Mouse (Mus musculus) heart, adult 18-20 months (tissue): Measurements from ENCODE around the gene Lypd8. TPM values are rescaled to one million over a fixed set of nuclear protein-coding genes. Genes with fewer than 3 reads are reported as not detected.
"Not testable (repeated sequence)": the region's sequence is repeated elsewhere in the genome, so short reads cannot be mapped to it uniquely, and the experiment has no call there.

Experiments
- DNase-seq, 2 experiments: peaks; one replicate each; pipeline ENCODE4 v3.0.0; 2021 to 2022; ENCODE audit warnings: mixed read lengths in 1 of 2
- long read RNA-seq, 2 experiments: library from polyadenylated mRNA; stranded (forward); transcript quantifications; one replicate each; pipeline ENCODE4 v2.0.0; 2021
- total RNA-seq, 2 experiments: library from RNA; stranded (reverse); gene quantifications; 2 replicates each; pipeline ENCODE4 v1.2.3; 2021

The Lypd8 gene
- total RNA-seq: not detected
- long read RNA-seq, experiment 1: 0 reads
- long read RNA-seq, experiment 2: 0 reads

DNA sequence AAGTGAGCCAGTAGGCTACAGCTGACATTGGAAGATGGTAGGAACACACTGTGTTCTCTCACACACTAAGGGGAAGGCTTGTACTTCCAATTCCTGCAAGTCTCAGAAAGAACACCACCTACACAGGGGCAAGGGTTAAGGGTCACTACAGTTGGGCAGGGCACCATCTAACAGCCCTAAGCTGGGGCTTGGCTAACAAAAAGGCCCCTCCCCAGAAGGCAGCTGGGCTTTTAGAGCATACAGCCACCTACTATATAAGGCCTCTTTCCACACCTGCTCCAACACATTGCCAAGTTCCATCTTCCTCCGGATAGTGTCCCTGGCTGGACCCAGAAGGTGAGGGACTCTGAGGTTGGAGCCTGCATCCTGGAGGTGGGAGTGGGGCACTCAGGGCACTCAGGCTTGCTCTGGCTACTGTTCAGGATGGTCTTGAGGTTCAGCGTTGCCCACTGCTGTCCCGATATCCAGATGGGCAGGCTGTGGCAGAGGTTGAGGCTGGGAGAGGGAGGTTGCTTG is at the start of gene Lypd8:
Gene Lypd8, plus strand, starts transcription at position 281 of the 516 bp plus-strand sequence.
- no peak for DNase-seq

DNA sequence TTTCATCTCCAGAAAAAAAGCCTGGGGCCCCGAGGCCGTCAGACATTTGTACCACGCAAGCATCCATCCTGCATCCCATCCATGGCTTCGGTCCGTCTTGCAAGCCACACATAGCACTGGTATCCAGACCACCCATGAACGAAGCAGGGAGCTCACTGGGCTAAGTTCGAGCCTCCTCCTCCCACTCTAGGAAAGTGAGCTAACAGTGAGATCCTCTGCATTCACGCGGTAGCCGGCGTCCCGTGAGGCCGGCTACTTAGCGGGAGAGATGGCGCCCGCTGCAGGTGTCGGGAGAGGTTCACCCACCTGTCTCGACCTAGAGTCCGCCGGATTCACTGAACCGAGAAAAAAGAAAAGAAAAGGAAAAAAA is 49.0 kb upstream of the Lypd8 start:
- no peak for DNase-seq

DNA sequence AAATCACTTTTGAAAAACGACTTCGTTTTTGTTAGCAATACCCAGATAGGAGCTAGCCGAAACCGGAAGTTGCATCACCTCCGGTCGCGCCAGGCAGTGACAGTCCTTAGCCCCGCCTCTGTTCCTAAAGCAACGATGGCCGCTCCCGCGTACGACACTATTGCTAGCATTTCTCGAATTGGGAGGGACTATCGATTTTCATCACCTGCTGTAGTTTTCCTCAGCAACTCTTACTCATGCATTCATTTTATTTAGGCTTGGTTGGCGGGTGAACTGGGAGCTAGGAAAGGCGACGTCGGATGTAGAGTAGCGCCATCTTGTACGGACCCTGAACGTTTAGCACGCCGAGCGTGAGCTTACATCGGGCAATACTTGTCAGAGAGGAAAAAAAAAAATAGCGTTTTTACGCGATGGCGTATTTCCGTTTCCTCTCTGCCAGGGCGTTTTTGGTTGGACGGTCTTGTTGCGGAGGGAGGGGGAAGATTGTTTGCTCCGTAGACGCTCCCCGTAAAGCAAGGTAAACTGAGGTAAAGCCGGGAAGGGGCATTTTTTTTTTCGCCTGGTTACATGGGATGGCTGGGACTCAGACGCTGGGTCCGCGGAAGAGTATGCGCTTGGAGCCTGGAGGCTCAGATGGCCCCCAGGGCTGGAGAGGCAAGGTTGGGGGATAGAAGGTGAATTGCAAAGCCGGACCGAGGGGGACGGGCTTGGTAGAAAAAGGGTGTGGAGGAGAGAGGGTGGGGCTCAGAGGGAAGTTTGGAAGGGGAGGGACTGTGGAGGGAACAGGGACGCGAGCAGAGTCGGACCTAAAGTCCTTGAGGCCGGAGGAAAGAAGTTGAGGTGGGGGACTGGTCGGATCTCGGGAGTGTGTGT is 48.3 kb upstream of the Lypd8 start, which contains the start of the genes Zfp672 and Sh3bp5l:
Gene Zfp672, minus strand, starts transcription at position 64 of the 873 bp plus-strand sequence.
Gene Sh3bp5l, plus strand, starts transcription at position 449 of the 873 bp plus-strand sequence.
- DNase-seq: peak; percentile 95 to 96

DNA sequence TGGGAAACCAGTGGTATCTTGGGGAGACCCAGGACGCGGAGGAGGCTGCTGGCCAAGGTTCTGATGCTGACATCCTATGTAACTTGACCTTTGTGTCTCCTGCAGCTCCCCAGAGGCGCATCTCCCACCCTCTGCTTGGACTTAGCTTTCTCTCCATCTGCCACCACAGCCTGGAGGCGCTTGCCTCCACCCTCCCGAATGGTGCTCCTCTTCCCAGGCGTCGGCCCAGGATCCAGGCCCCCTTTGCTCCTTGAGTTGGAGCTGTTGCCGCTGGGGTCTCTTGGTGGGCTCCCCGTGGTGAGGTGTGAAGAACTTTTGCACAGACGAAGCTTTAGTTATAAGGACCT is 47.7 kb upstream of the Lypd8 start:
- no peak for DNase-seq

DNA sequence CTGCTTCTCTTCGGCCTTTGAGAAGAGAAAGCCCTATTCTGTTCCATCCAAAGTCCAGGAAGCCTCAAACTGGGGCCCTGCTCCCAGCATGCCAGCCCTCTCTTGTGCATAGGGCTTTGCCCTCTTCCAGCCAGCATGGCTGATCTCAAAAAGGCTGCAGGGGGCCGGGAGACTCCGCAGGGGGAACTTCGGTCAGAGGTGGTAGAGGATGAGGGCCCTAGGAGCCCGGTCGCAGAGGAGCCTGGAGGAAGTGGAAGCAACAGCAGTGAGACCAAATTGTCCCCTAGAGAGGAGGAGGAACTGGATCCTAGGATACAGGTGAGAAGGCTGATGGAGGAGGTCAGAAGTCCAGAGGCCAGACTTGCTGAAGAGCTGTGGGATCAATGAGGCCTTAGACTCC is 47.3 kb upstream of the Lypd8 start:
- DNase-seq: no peak

DNA sequence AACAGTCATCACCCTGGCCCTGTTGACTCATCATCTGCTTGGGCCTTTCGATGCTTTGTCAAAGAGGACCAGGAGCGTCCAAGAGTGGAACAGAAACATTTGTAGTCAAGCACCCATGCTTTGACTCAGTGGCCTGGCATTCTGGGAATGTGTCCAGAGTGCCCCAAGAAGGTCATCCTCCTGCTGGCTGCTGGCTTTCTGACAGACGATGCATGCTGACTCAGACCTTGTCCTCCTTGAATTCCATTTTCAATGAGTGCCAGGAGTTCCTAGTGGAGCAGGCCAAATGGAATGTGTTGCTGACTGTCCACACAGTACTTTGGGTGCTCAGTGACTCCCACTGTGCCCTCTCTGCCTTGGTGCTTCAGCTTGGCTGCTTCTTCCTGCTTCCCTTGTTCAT is 44.1 kb upstream of the Lypd8 start:
- peak; percentile 66 to 79 for DNase-seq

DNA sequence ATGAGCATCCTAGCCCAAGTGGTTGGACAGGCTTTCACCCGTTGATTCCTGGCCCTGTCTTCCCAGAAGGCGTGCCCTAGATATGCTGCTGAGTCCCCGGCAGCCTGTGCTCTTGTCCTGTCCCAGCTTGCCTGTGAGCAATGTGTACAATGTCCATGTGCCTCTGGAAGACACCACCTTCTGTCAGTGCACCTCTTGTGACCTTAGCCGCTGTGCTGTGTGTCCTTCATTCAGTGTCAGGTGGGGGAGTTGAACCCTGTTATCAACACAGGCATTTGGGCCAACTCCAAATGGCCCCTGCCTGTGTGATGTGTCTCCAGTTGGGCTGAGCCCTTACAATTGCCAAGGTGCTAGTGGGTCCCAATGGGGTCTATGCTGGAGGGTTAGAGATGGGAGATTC is 32.1 kb upstream of the Lypd8 start:
- DNase-seq: peak in 1 of 2 experiments; percentile 38

DNA sequence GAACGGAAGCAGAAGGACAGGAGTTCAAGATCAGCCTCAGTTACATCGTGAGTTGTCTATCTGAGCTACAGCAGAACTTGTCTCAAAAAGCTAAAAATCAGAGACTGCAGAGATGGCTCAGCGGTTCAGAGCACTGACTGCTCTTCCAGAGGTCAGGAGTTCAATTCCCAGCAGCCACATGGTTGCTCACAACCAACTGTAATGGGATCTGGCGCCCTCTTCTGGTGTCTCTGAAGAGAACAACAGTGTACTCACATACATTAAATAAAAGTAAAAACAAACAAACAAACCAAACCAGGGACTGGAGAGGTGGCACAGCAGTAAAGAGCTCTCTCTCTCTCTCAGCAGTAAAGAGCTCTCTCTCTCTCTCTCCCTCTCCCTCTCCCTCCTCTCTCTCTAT is 28.2 kb upstream of the Lypd8 start:
- no peak for DNase-seq

DNA sequence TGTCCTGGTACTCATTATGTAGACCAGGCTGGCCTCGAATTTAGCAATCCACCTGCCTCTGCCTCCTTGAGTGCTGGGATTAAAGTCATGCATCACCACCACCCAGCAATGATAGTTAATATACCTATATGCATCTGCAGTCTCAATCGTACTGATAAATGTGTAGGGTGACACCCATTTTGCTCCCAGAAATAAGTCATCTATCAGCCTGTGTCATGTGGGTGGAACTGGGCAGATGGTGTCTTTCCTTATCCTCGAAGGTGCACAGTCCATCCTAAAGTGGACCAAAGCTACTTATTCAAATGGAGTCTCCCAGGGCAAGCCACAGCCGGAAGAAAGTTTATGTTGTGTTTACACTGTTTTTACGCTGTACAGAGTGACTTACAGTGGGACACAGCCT is 27.7 kb upstream of the Lypd8 start:
- DNase-seq: no peak

DNA sequence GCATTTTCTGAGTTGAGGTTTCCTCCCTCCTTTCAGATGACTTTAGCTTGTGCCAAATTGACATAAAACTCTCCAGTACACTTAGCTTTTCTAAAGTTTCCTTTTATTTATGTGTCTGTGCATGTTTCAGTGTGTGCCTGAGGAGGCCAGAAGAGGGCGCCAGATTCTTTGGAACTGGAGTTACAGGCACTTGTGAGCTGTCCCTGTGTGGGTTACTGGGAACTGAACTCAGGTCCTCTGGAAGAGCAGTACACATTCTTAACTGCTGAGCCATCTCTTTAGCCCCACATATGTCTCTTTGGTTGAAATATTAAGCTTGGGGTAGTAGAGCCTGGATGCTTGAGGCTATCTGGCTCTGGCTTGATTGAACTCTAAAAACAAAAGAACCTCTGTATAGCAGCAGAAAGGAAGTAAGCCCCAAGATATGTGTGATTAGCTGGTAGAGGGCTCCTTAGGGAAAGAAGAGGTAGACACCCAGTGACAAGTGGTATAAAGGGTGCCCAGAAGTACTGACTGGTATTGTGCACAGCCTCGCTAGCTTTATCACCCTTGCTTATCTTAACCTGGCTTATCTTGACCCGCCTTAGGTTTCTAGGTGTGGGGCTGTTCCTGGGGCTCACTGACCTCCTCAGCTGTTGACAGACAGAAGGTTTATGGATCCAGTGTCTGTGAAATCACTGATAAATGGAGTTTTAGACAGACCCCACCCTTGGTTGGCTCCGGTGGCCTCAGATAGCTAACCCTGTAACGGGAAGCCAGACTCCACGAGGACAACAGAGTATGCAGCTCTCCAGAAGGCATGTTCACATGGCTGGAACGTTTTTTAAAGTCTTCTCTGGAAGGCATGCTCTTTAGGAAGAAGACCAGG is 25.9 kb upstream of the Lypd8 start:
- DNase-seq: no peak

DNA sequence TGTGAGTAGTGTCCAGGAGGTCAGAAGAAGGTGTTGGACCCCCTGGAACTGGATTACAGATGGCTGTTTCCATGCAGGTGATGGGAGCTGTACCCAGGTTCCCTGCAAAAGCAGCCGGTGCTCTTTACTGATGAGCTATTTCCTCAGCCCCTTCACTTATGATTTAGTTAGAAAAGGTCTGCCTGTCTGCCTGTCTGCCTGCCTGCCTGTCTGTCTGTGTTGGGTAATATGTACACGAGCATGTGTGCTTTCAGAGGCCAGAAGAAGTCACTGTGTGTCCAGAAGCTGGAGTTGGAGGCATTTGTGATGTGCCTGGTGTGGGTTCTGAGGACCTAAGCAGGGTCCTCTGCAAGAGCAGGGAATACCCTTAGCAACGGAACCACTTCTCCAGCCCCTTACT is 25.1 kb upstream of the Lypd8 start:
- no peak for DNase-seq

DNA sequence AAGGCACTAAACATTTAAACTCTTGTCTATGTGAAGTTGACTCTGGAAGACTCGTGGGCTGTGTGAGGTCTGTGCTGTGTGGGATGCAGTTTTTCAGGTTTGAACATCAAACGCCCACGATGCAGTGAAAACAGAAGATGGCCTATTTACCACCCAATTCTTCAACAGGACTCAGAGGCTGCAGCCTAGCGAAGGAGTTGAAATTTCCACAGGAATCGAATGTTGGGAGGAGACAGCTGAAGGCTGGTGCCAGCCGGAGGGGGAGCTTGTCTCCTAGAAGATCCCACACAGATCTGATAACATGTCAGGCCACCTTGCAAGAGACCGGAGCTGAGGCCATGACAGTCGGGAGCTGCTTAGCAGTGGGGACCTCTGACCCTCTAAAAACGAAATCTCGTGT is 24.4 kb upstream of the Lypd8 start:
- DNase-seq: no peak

DNA sequence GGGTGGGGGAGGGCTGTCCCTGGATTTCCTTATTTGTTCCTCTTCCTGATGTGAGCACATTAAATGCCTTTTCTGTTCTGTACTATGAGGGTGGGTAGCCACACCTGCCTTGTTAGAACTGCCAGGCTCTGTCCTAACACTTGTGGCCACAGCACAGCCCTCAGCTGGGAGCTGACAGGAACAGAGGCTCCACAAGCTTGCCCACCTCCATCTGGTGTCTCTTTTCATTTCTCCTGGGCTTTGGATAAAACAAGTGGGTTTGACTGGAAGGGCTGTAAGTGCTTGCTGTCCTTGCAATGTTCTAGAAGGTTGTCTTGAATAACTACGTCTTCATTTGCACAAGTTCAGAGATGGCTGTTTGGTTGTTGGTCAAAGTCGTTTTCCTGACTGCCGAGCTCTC is 23.9 kb upstream of the Lypd8 start:
- DNase-seq: no peak

DNA sequence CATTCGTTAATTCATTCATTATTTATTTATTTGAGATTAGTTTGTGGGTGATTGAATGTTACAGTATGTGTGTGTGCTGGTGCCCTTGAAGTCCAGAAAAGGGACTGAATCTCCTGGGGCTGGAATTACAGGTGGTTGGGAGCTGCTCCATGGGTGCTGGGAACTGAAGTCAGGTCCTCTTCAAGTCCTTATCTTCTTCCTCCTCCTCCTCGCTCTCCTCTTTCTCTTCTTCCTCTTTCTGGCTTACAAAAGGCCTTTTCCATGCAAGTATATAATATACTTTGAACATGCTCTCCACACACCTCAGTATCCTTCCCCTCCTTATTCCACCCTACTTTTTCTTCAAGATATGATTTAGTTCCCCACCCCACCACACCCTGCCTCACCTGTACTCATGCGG is 21.8 kb upstream of the Lypd8 start:
- no peak for DNase-seq

DNA sequence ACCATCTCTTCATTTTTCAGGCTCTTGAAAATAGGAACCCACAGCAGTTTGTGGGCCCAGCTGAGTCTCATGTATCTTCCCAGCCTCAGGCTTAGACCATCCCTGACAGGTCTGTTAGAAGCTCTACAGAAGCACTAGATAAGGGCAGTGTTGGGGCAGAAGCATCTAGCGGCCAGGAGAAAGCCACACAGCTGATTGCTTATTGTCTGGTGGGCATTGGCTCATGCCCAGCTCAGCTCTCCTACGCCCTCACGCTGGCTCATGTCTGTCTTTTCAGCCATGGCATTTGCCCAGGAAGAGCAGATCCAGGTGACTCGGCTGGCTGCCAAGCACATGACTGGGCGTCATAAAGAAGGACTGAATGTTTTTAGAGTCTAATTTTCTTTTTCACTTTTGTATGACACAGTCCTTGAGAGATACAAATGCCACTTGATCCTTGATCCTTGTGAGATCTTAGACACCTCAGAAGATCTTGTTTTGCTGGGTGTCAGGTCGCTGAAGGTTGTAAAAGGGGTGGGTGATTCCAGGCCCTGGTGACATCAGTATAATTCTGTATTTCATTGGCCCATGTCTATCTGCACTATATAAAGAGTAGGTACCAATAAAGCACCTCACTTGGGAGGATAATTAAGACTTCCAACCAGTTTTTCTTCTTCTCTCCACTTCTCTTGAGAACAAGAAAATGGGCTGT is 20.9 kb upstream of the Lypd8 start:
- no peak for DNase-seq

DNA sequence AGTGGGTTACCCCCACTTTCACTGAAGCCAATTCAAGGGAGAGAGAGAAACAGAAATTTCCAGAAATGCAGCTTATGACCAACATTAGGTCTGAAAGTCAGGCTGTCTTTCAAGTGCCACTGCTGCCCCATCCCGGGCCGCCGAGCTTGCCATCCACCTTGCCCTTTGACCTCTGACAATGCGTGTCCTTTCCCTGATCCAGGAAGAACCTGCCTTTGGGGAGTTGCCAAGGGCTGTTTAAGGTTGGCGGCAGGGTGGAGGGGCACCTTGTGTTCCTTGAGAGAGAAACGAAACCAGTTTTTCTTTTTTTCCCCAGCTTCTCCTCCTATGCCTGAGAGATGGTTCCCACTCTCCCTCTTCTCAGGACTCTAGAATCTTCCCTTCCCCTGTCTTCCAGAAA is 16.3 kb upstream of the Lypd8 start:
- DNase-seq: not testable (repeated sequence)

DNA sequence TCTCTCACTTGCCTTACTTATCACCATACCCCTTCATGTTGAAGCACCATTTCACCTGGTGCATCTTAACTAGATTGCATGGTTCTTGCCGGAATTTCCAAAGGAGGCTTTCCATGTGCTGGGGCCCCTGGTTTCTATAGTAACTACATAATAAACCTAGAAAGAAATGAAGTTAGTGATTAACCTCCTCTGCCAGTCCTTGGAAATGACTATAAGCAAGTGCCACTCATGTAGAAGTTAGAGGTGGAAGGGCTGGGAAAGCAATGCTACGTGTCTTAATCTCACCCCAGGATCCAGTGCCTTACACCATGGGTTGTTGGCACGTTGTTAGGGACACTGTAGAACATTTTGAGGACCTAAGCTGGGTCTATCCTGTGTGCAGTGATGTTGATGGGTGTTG is 14.4 kb upstream of the Lypd8 start:
- DNase-seq: no peak

DNA sequence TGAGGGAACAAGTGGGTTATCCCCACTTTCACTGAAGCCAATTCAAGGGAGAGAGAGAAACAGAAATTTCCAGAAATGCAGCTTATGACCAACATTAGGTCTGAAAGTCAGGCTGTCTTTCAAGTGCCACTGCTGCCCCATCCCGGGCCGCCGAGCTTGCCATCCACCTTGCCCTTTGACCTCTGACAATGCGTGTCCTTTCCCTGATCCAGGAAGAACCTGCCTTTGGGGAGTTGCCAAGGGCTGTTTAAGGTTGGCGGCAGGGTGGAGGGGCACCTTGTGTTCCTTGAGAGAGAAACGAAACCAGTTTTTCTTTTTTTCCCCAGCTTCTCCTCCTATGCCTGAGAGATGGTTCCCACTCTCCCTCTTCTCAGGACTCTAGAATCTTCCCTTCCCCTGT is 12.7 kb upstream of the Lypd8 start:
- not testable (repeated sequence) for DNase-seq

DNA sequence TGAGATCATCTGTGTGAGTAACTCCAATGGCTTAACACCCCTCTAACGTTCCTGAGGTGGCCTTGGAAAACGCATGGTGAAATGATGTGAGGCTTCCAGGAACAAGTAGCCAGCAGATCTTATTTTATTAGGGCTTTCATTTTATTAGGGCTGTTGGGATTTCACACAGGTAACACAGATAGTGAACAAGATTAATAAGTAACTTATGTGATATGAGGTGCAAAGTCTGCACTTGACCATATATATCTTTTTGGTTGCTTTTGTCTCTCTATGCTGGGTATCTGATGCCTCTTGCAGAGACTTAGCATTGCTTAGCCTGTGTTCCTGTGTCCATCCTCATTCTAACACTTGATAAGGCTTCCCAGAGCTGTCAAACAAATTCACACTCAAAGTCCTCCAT is 1.6 kb upstream of the Lypd8 start:
- DNase-seq: no peak

DNA sequence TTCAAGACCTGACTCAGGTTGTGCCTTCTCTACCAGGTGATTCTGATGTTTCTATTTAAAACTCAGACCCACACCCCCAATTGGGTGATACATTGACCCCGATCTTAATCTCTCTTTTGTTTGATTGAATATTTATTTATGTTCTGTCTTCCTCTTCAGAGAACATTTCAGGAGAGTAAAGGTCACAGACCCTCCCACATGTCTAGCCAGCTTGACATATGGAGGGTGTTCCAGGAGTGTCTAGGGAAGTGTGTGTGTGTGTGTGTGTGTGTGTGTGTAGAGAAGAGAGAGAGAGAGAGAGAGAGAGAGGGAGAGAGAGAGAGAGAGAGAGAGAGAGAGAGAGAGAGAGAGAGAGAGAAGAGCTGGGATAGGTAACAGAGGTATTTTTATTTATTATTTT is 1.2 kb upstream of the Lypd8 start:
- no peak for DNase-seq

DNA sequence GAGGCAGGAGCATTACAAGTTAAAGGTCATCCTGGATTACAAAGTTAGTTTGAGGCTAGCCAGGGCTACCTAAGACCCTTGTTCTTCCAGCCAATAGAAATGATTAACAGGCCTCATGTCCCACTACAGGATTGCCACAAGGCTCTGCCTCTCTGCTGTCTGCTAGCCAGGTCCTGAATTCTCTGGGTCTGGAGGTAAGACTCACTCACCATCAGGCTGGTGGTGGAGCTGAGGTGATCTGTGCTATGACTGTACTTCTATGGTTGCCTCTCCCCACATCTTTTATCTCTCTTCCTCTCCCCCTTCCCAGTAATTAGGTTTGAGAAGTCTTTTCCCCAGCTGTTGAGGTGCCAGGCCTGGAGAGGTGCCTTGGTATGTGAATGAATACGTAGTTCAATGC is 673 bp downstream of the Lypd8 start:
- no peak for DNase-seq

DNA sequence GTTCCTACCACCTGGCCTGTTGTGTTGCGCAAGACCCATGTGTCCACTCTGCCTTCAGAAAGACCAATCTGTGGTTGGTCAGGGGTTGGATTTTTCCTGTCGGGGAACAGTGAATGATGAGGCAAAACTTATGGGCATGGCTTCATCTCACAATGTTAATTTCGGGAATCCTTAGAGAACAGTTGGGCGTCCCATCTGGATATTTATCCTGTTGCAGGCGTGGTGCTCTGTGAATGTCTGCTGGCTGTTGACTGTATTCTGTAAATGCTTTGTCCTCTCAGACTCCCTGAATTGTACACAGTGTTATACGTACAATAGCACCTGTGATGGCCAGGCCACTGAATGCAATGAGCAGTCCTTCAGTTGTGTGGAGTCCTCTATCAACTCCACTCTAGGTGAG is 3.6 kb downstream of the Lypd8 start:
- DNase-seq: no peak
